Mouse (Mus musculus): ENCODE results near the gene Spc25. TPM values are rescaled to one million over a fixed set of nuclear protein-coding genes. Genes with fewer than 3 reads are reported as not detected.

Spc25 gene
- polyA plus RNA-seq, 1 experiment from 2014 or later = 105 TPM

- 58% methylated on average over 5 of the region's 5 CpGs for WGBS (ENCODE audit: insufficient replicate concordance)
- H3K36me3 ChIP-seq (replicated peaks; ENCODE audit: insufficient read depth, low read length) = peaks cover 46% of the 10 kb centered on the region
- no peaks in the 10 kb centered on the region for H3K27me3 ChIP-seq (ENCODE audit: insufficient read depth, low read length)
- H3K9ac ChIP-seq (replicated peaks) = no peak overlapping the region
- no peak overlapping the region for H3K4me3 ChIP-seq (ENCODE audit: low read depth, low read length)
- ATAC-seq = no peak
- DNase-seq = no peak
- no peak for TF ChIP-seq EP300 (IDR thresholded peaks at IDR 0.05; ENCODE audit: low read depth)
- no peak for TF ChIP-seq CTCF (IDR thresholded peaks at IDR 0.05; ENCODE audit: low read depth)
- no peaks in the 10 kb centered on the region for H3K9me3 ChIP-seq (ENCODE audit: low read length)
- no peaks in the 10 kb centered on the region for H3K4me1 ChIP-seq (ENCODE audit: insufficient read depth)
- H3K27ac ChIP-seq (ENCODE audit: low read depth) = no peak overlapping the region
- no peak overlapping the region for H3K4me2 ChIP-seq (ENCODE audit: low read depth, low read length)
Observed at GRCm38 (mm10) chr2:69191059-69191458, 14.9 kb downstream of the Spc25 start.

- Histone ChIP-seq H3K9me3 (ENCODE audit: low read length) (no peaks in the 10 kb centered on the region), H3K4me1 (ENCODE audit: insufficient read depth) (no peaks in the 10 kb centered on the region), H3K27ac (ENCODE audit: low read depth) (no peak overlapping the region), H3K4me2 (ENCODE audit: low read depth, low read length) (no peak overlapping the region), H3K4me3 (ENCODE audit: low read depth, low read length) (no peak overlapping the region), H3K36me3 (replicated peaks; ENCODE audit: insufficient read depth, low read length) (peaks cover 30% of the 10 kb centered on the region), H3K9ac (replicated peaks) (no peak overlapping the region), H3K27me3 (ENCODE audit: insufficient read depth, low read length) (no peaks in the 10 kb centered on the region)
- TF ChIP-seq CTCF (IDR thresholded peaks at IDR 0.05; ENCODE audit: low read depth) (no peak), EP300 (IDR thresholded peaks at IDR 0.05; ENCODE audit: low read depth) (no peak)
- no peak for ATAC-seq
- DNase-seq = no peak
- 63% methylated on average over 4 of the region's 4 CpGs for WGBS (ENCODE audit: insufficient replicate concordance)
Observed at GRCm38 (mm10) chr2:69189222-69189621, 16.8 kb downstream of the Spc25 start.

GRCm38 (mm10) chr2:69188732-69189131 lies 17.3 kb downstream of the Spc25 start:
- ATAC-seq = no peak
- no peak for DNase-seq
- Histone ChIP-seq H3K4me1 (ENCODE audit: insufficient read depth) (no peaks in the 10 kb centered on the region), H3K27ac (ENCODE audit: low read depth) (no peak overlapping the region), H3K4me2 (ENCODE audit: low read depth, low read length) (no peak overlapping the region), H3K9ac (replicated peaks) (no peak overlapping the region), H3K27me3 (ENCODE audit: insufficient read depth, low read length) (no peaks in the 10 kb centered on the region), H3K4me3 (ENCODE audit: low read depth, low read length) (no peak overlapping the region), H3K36me3 (replicated peaks; ENCODE audit: insufficient read depth, low read length) (peaks cover 26% of the 10 kb centered on the region), H3K9me3 (ENCODE audit: low read length) (no peaks in the 10 kb centered on the region)
- 78% methylated on average over 6 of the region's 6 CpGs for WGBS (ENCODE audit: insufficient replicate concordance)
- TF ChIP-seq CTCF (IDR thresholded peaks at IDR 0.05; ENCODE audit: low read depth) = no peak
- no peak for TF ChIP-seq EP300 (IDR thresholded peaks at IDR 0.05; ENCODE audit: low read depth)

- no peak overlapping the region for H3K4me2 ChIP-seq (ENCODE audit: low read depth, low read length)
- peaks cover 20% of the 10 kb centered on the region for H3K36me3 ChIP-seq (replicated peaks; ENCODE audit: insufficient read depth, low read length)
- no peak for ATAC-seq
- TF ChIP-seq EP300 (IDR thresholded peaks at IDR 0.05; ENCODE audit: low read depth) (no peak), CTCF (IDR thresholded peaks at IDR 0.05; ENCODE audit: low read depth) (no peak)
- no peak overlapping the region for H3K4me3 ChIP-seq (ENCODE audit: low read depth, low read length)
- H3K4me1 ChIP-seq (ENCODE audit: insufficient read depth) = no peaks in the 10 kb centered on the region
- 85% methylated on average over 2 of the region's 2 CpGs for WGBS (ENCODE audit: insufficient replicate concordance)
- H3K27me3 ChIP-seq (ENCODE audit: insufficient read depth, low read length) = no peaks in the 10 kb centered on the region
- no peaks in the 10 kb centered on the region for H3K9me3 ChIP-seq (ENCODE audit: low read length)
- H3K9ac ChIP-seq (replicated peaks) = no peak overlapping the region
- DNase-seq = no peak
- no peak overlapping the region for H3K27ac ChIP-seq (ENCODE audit: low read depth)
Observed at GRCm38 (mm10) chr2:69187990-69188389, 18.0 kb downstream of the Spc25 start.

GRCm38 (mm10) chr2:69179721-69180120 lies 26.3 kb downstream of the Spc25 start:
- 87% methylated on average over 4 of the region's 4 CpGs for WGBS (ENCODE audit: insufficient replicate concordance)

GRCm38 (mm10) chr2:69175296-69175695 lies 30.7 kb downstream of the Spc25 start:
- no peaks in the 10 kb centered on the region for H3K27me3 ChIP-seq (ENCODE audit: insufficient read depth, low read length)
- H3K36me3 ChIP-seq (replicated peaks; ENCODE audit: insufficient read depth, low read length) = peaks cover 3% of the 10 kb centered on the region
- no peak for DNase-seq
- no peaks in the 10 kb centered on the region for H3K4me1 ChIP-seq (ENCODE audit: insufficient read depth)
- H3K4me3 ChIP-seq (ENCODE audit: low read depth, low read length) = no peak overlapping the region
- no peak overlapping the region for H3K9ac ChIP-seq (replicated peaks)
- ATAC-seq = no peak
- 74% methylated on average over 5 of the region's 5 CpGs for WGBS (ENCODE audit: insufficient replicate concordance)
- no peak overlapping the region for H3K27ac ChIP-seq (ENCODE audit: low read depth)
- TF ChIP-seq CTCF (IDR thresholded peaks at IDR 0.05; ENCODE audit: low read depth) (no peak), EP300 (IDR thresholded peaks at IDR 0.05; ENCODE audit: low read depth) (no peak)
- no peak overlapping the region for H3K4me2 ChIP-seq (ENCODE audit: low read depth, low read length)
- no peaks in the 10 kb centered on the region for H3K9me3 ChIP-seq (ENCODE audit: low read length)

More at GRCm38 (mm10) chr2:69179721-69180120, 26.3 kb downstream of the Spc25 start:
- no peaks in the 10 kb centered on the region for H3K4me1 ChIP-seq (ENCODE audit: insufficient read depth)
- H3K27ac ChIP-seq (ENCODE audit: low read depth) = no peak overlapping the region
- no peak overlapping the region for H3K9ac ChIP-seq (replicated peaks)
- no peak overlapping the region for H3K4me2 ChIP-seq (ENCODE audit: low read depth, low read length)
- no peak overlapping the region for H3K4me3 ChIP-seq (ENCODE audit: low read depth, low read length)
- DNase-seq (no peak), ATAC-seq (no peak)
- no peaks in the 10 kb centered on the region for H3K27me3 ChIP-seq (ENCODE audit: insufficient read depth, low read length)
- H3K9me3 ChIP-seq (ENCODE audit: low read length) = no peaks in the 10 kb centered on the region
- H3K36me3 ChIP-seq (replicated peaks; ENCODE audit: insufficient read depth, low read length) = peaks cover 13% of the 10 kb centered on the region
- TF ChIP-seq EP300 (IDR thresholded peaks at IDR 0.05; ENCODE audit: low read depth) (no peak), CTCF (IDR thresholded peaks at IDR 0.05; ENCODE audit: low read depth) (no peak)

Data from liver, postnatal 0 days (tissue).